ENCODE assay signal across 20 mouse cellular contexts in genomic region chr1:91008746-91009145, GRCm38 (mm10). TPM values are rescaled to one million over a fixed set of nuclear protein-coding genes. Genes with fewer than 3 reads are reported as not detected.
"Had no signal": no experiment of that assay in that cellular context is flagged by ENCODE, and none has a peak within 500 bp of the region (broad histone marks: within the 10 kb centered on the region; RNA-seq: fewer than 3 reads in every experiment).

No protein-coding gene starts in this region.

- H3K27ac ChIP-seq: left cerebral cortex, adult 2 months; limb, embryonic 10.5 days; liver, embryonic 15.5 days; midbrain, embryonic 13.5 days had no signal

- H3K4me3 ChIP-seq: left cerebral cortex, adult 2 months; limb, embryonic 10.5 days; liver, embryonic 15.5 days; midbrain, embryonic 13.5 days had no signal

- H3K36me3 ChIP-seq: limb, embryonic 10.5 days; liver, embryonic 15.5 days; midbrain, embryonic 13.5 days had no signal

- H3K4me2 ChIP-seq: liver, embryonic 11.5 days; liver, embryonic 15.5 days; midbrain, embryonic 13.5 days had no signal

- ATAC-seq: midbrain, embryonic 13.5 days had no signal

- DNase-seq: kidney, postnatal 25 days; lung, adult 2 months; lung, postnatal 36 days; right cerebral cortex, postnatal 14 days; thymus, adult 18-20 months; thymus, postnatal 14 days had no signal

- H3K27me3 ChIP-seq: liver, embryonic 15.5 days; midbrain, embryonic 13.5 days had no signal

- H3K9me3 ChIP-seq: limb, embryonic 10.5 days; liver, embryonic 15.5 days; midbrain, embryonic 13.5 days had no signal

- H3K9ac ChIP-seq: liver, embryonic 15.5 days; midbrain, embryonic 13.5 days had no signal

RNA-seq across cellular contexts. Expression of gene Rab17, which starts 39.3 kb away (rescaled TPM):
- total RNA-seq: layer of hippocampus, postnatal 25 days; midbrain, postnatal 0 days had no signal
- polyA plus RNA-seq: midbrain, embryonic 13.5 days had no signal

RNA-seq across cellular contexts. Expression of gene Prlh, which starts 55.8 kb away (rescaled TPM):
- total RNA-seq: layer of hippocampus, postnatal 25 days; left cerebral cortex, adult 2 months; left cerebral cortex, postnatal 14 days; megakaryocyte progenitor cell, adult 5-6 weeks; midbrain, postnatal 0 days had no signal
- polyA plus RNA-seq: limb, embryonic 10.5 days; limb, embryonic 14.5 days; liver, embryonic 11.5 days; liver, embryonic 15.5 days; lung, adult 2 months; lung, postnatal 0 days; midbrain, embryonic 13.5 days; midbrain, postnatal 0 days; neural tube, embryonic 14.5 days; spleen, adult 2 months; stomach, embryonic 16.5 days had no signal
